Mouse (Mus musculus) adrenal gland, postnatal 14 days (tissue): ENCODE data around the gene Asb4. TPM values are rescaled to one million over a fixed set of nuclear protein-coding genes. Genes with fewer than 3 reads are reported as not detected.

Experiments used
- DNase-seq: peaks from one replicate; pipeline ENCODE4 v3.0.0; 2021; ENCODE audit warnings: mixed read lengths
- total RNA-seq: library from RNA; stranded (reverse); gene quantifications from 2 replicates; pipeline ENCODE4 v1.2.3, GENCODE M21; 2021

Gene Asb4
- total RNA-seq, 1 experiment from 2014 or later = 5.3 TPM

GRCm38 (mm10) chr6:5444331-5444898, 61.2 kb downstream of the Asb4 start:
- no peak for DNase-seq

- DNase-seq = no peak
These were observed 63.8 kb downstream of the Asb4 start for GRCm38 (mm10) chr6:5447013-5447412.

- DNase-seq = no peak
These were observed 64.4 kb downstream of the Asb4 start for GRCm38 (mm10) chr6:5447546-5447945.

GRCm38 (mm10) chr6:5448396-5448795, 65.2 kb downstream of the Asb4 start:
- DNase-seq = no peak

GRCm38 (mm10) chr6:5449878-5450277, 66.7 kb downstream of the Asb4 start:
- no peak for DNase-seq

- no peak for DNase-seq
These were observed 72.7 kb downstream of the Asb4 start for GRCm38 (mm10) chr6:5455836-5456235.

- DNase-seq = no peak
These were observed 87.5 kb downstream of the Asb4 start for GRCm38 (mm10) chr6:5470480-5471318.

- no peak for DNase-seq
These were observed 89.5 kb downstream of the Asb4 start for GRCm38 (mm10) chr6:5472692-5473091.

- DNase-seq = no peak
These were observed 90.8 kb downstream of the Asb4 start for GRCm38 (mm10) chr6:5474021-5474420.

- DNase-seq = no peak
These were observed 97.9 kb downstream of the Asb4 start for GRCm38 (mm10) chr6:5481066-5481465.

- no peak for DNase-seq
These were observed 99.1 kb downstream of the Asb4 start for GRCm38 (mm10) chr6:5482270-5482783.

Other genes starting within 250 kb of the Asb4 start
- 6.8 and 95.2 TPM in 2 replicates for gene Pon1, start 189.4 kb upstream of the Asb4 start, total RNA-seq
- gene Pon3, start 127.1 kb upstream of the Asb4 start, total RNA-seq = 115 and 118 TPM in 2 replicates
- 28.5 and 29.1 TPM in 2 replicates for gene Pon2, start 84.9 kb upstream of the Asb4 start, total RNA-seq
- 533 and 734 TPM in 2 replicates for gene Pdk4, start 112.9 kb downstream of the Asb4 start, total RNA-seq